Mouse (Mus musculus): Measurements from ENCODE around the gene Avil. TPM values are rescaled to one million over a fixed set of nuclear protein-coding genes. Genes with fewer than 3 reads are reported as not detected.

Gene Avil
- total and polyA plus RNA-seq, 3 experiments = 2.7 to 20.0 (median 8.2) TPM

- Histone ChIP-seq H3K79me2 (replicated peaks; ENCODE audit: control insufficient read depth, extremely low read depth, insufficient read depth, poor library complexity, severe bottlenecking) (peaks cover 13% of the 10 kb centered on the region), H3K4me1 (ENCODE audit: control insufficient read depth in 1 of 2, insufficient read depth in 2 of 2) (peaks cover 13 to 50% of the 10 kb centered on the region in 2 experiments), H3K9ac (ENCODE audit: insufficient read depth, low read depth) (no peak overlapping the region), H3K4me3 (replicated peaks in 1 of 3; ENCODE audit: low read depth in 2 of 3, low read length in 2 of 3, poor library complexity in 1 of 3) (no peak overlapping the region), H3K27ac (ENCODE audit: insufficient read depth, low read depth) (no peak overlapping the region), H3K9me3 (replicated peaks; ENCODE audit: low read length) (no peaks in the 10 kb centered on the region), H3K36me3 (replicated peaks in 1 of 2; ENCODE audit: control insufficient read depth in 1 of 2, insufficient read depth in 1 of 2, low read length in 1 of 2) (peaks cover 3 to 24% of the 10 kb centered on the region in 2 experiments), H3K4me2 (ENCODE audit: insufficient read depth, low read depth, poor library complexity, severe bottlenecking) (no peak overlapping the region), H3K27me3 (replicated peaks) (no peaks in the 10 kb centered on the region)
- no peak for TF ChIP-seq PAX5 (IDR thresholded peaks at IDR 0.05; ENCODE audit: low read length)
- no peak for TF ChIP-seq GABPA (IDR thresholded peaks at IDR 0.05; ENCODE audit: insufficient replicate concordance, low read depth, low read length)
- TF ChIP-seq IRF4 (IDR thresholded peaks at IDR 0.05; ENCODE audit: low read depth, low read length) = no peak
- no peak for TF ChIP-seq JUN (IDR thresholded peaks at IDR 0.05; ENCODE audit: insufficient read depth, low read depth, low read length)
- no peak for TF ChIP-seq JUND (conservative IDR thresholded peaks at IDR 0.05; ENCODE audit: low read depth, low read length)
- TF ChIP-seq ETS1 (conservative IDR thresholded peaks at IDR 0.05; ENCODE audit: low read depth, low read length) = no peak
- no peak for TF ChIP-seq TCF12 (IDR thresholded peaks at IDR 0.05; ENCODE audit: low read depth, low read length)
- dilution Hi-C loops (cut with MboI; ENCODE audit: extremely low pct_ligation_motif_present, extremely low pct_unique_long_range_greater_than_20kb, low sequenced_read_pairs) = no loop called here
- in situ Hi-C loops (cut with MboI; ENCODE audit: low pct_ligation_motif_present, low pct_unique_long_range_greater_than_20kb, low sequenced_read_pairs) = no loop called here
- DNase-seq (ENCODE audit: extremely low read depth) = no peak
These were observed 14.9 kb upstream of the Avil start for GRCm38 (mm10) chr10:126985579-126985978.

DNA sequence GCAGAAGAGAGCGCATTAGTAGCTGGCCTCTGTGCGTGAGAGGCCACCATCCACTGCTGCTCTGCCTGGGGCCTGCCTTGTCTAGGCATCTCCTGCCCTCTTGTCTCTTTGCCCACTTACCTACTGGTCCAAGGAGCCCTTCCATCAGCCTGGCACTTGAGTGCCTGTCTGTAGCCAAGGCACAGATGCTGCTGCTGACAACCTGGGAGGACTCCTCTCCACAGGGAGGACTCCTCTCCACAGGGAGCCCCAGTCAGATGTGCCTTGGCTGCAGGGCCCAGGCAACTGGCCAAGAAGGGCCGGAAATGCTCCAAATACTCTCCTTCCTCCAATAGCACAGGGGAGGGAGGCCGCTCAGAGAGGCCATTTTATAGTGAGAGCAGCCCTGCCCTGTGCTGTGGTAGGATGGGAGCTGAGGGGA, 14.0 kb upstream of the Avil start:
- Histone ChIP-seq H3K9me3 (replicated peaks; ENCODE audit: low read length) (no peaks in the 10 kb centered on the region), H3K9ac (ENCODE audit: insufficient read depth, low read depth) (no peak overlapping the region), H3K4me1 (ENCODE audit: control insufficient read depth in 1 of 2, insufficient read depth in 2 of 2) (peaks cover 9 to 55% of the 10 kb centered on the region in 2 experiments), H3K27me3 (replicated peaks) (no peaks in the 10 kb centered on the region), H3K4me3 (replicated peaks in 1 of 3; ENCODE audit: low read depth in 2 of 3, low read length in 2 of 3, poor library complexity in 1 of 3) (no peak overlapping the region), H3K4me2 (ENCODE audit: insufficient read depth, low read depth, poor library complexity, severe bottlenecking) (no peak overlapping the region), H3K27ac (ENCODE audit: insufficient read depth, low read depth) (no peak overlapping the region), H3K36me3 (replicated peaks in 1 of 2; ENCODE audit: control insufficient read depth in 1 of 2, insufficient read depth in 1 of 2, low read length in 1 of 2) (peaks cover 0 to 29% of the 10 kb centered on the region in 2 experiments), H3K79me2 (replicated peaks; ENCODE audit: control insufficient read depth, extremely low read depth, insufficient read depth, poor library complexity, severe bottlenecking) (peaks cover 3% of the 10 kb centered on the region; the same call in 1 of the 2 replicates)
- DNase-seq (ENCODE audit: extremely low read depth) = no peak
- dilution Hi-C loops (cut with MboI; ENCODE audit: extremely low pct_ligation_motif_present, extremely low pct_unique_long_range_greater_than_20kb, low sequenced_read_pairs) (no loop called here), in situ Hi-C loops (cut with MboI; ENCODE audit: low pct_ligation_motif_present, low pct_unique_long_range_greater_than_20kb, low sequenced_read_pairs) (no loop called here)
- no peak for TF ChIP-seq JUND (conservative IDR thresholded peaks at IDR 0.05; ENCODE audit: low read depth, low read length)
- TF ChIP-seq ZC3H11A (IDR thresholded peaks at IDR 0.05; ENCODE audit: low read depth, low read length) = no peak
- TF ChIP-seq HCFC1 (IDR thresholded peaks at IDR 0.05; ENCODE audit: low read depth, low read length) = no peak
- TF ChIP-seq CHD1 (IDR thresholded peaks at IDR 0.05; ENCODE audit: low read depth, low read length) = no peak
- no peak for TF ChIP-seq CTCF (conservative IDR thresholded peaks at IDR 0.05 in 1 of 2, IDR thresholded peaks at IDR 0.05 in 1 of 2; ENCODE audit: low read depth in 2 of 2, low read length in 2 of 2)
- TF ChIP-seq MXI1 (IDR thresholded peaks at IDR 0.05; ENCODE audit: low read depth, low read length) = no peak
- TF ChIP-seq JUN (IDR thresholded peaks at IDR 0.05; ENCODE audit: insufficient read depth, low read depth, low read length) = no peak
